Mouse (Mus musculus): ENCODE results near the gene Mecom.

DNA sequence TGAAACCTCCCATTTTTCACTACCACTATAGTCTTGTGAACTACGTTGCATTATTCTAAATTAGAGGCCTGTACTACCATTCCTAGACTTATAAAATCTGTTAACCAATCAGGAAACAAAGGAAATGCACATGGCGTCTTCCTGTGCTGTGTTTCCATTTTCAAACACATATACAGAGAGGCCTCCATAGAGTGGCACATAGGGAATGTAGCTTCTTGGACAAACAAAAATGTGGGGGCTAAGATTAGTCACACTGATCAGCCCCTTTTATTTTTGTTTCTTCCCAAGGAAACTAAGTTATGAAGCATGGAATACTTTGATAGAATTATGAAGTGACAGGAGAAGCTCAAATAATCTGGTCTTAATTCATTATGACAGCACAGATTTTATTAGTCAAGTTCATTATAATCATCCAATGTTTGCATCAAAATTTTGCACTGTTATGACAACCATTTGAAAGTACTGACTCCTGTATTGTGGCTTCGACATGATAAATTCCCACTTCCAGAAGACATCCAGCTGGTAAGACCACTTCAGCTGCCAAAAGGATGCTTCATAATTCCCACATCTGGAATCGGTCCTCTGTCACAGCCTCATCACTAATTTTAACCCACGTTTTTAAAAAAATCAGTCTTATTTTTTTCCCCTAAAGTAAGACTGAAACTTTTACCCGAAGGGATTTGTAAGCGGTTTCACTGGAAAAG lies 429.1 kb downstream of the Mecom start:
- TF ChIP-seq CTCF (conservative IDR thresholded peaks at IDR 0.05; ENCODE audit: low read length): no peak
- no peak for TF ChIP-seq POU5F1 (IDR thresholded peaks at IDR 0.05; ENCODE audit: borderline replicate concordance, low read length)
- no peak for TF ChIP-seq NANOG (IDR thresholded peaks at IDR 0.05; ENCODE audit: borderline replicate concordance, low read length)

Measured in E14TG2a.4 (cell line).